Comparison of ENCODE assay signal across 10 mouse cellular contexts in genomic region chr2:153414607-153415006, GRCm38 (mm10).
DNase-seq lines count a peak whose midpoint lies in the region; ATAC-seq lines count a peak whose summit lies in the region.
"Had no signal": no experiment of that assay in that cellular context is flagged by ENCODE, and none has a peak within 500 bp of the region (broad histone marks: within the 10 kb centered on the region; RNA-seq: fewer than 3 reads in every experiment).

No protein-coding gene starts in this region.

- H3K9me3 ChIP-seq in forebrain, embryonic 12.5 days: no peaks in the 10 kb centered on the region
- no peaks in the 10 kb centered on the region for H3K9me3 ChIP-seq in forebrain, embryonic 10.5 days
- no peaks in the 10 kb centered on the region for H3K9me3 ChIP-seq in midbrain, embryonic 10.5 days (replicated peaks)
- no peaks in the 10 kb centered on the region for H3K9me3 ChIP-seq in midbrain, embryonic 16.5 days (replicated peaks; ENCODE audit: control insufficient read depth, low read length, poor library complexity, severe bottlenecking)
- H3K9me3 ChIP-seq: heart, embryonic 13.5 days had no signal

- no peak overlapping the region for H3K9ac ChIP-seq in forebrain, embryonic 12.5 days
- no peak overlapping the region for H3K9ac ChIP-seq in midbrain, embryonic 16.5 days (ENCODE audit: low read depth, low read length)
- H3K9ac ChIP-seq: heart, embryonic 13.5 days had no signal

- ATAC-seq in forebrain, embryonic 12.5 days (ENCODE audit: low FRiP score): no peak
- ATAC-seq in midbrain, embryonic 16.5 days: no peak
- ATAC-seq: Patski had no signal

- no peaks in the 10 kb centered on the region for H3K4me1 ChIP-seq in forebrain, embryonic 12.5 days
- peaks cover 7% of the 10 kb centered on the region for H3K4me1 ChIP-seq in forebrain, embryonic 10.5 days
- H3K4me1 ChIP-seq in midbrain, embryonic 10.5 days: peaks cover 8% of the 10 kb centered on the region; the same call in 1 of the 2 replicates
- H3K4me1 ChIP-seq in midbrain, embryonic 16.5 days (ENCODE audit: control insufficient read depth, insufficient read depth, low read length): no peaks in the 10 kb centered on the region

- no peaks in the 10 kb centered on the region for H3K27me3 ChIP-seq in forebrain, embryonic 12.5 days
- H3K27me3 ChIP-seq in forebrain, embryonic 10.5 days (ENCODE audit: poor library complexity, severe bottlenecking): no peaks in the 10 kb centered on the region
- H3K27me3 ChIP-seq in midbrain, embryonic 10.5 days (ENCODE audit: low read depth, poor library complexity, severe bottlenecking): no peaks in the 10 kb centered on the region
- H3K27me3 ChIP-seq in midbrain, embryonic 16.5 days (ENCODE audit: control insufficient read depth, insufficient read depth, low read depth, low read length): no peaks in the 10 kb centered on the region
- H3K27me3 ChIP-seq: heart, embryonic 13.5 days; Patski had no signal

- no peak for DNase-seq in forebrain, embryonic 10.5 days (ENCODE audit: extremely low spot score, low spot score)
- peak; percentile 36 for DNase-seq in midbrain, embryonic 10.5 days (ENCODE audit: low spot score)
- DNase-seq in kidney, postnatal 14 days: peak; percentile 48
- peak; percentile 11 to 57 for DNase-seq in thymus, postnatal 10 days (ENCODE audit: low spot score in 2 of 2)
- DNase-seq in layer of hippocampus, adult 9-11 months: no peak
- DNase-seq in frontal cortex, postnatal 36 days (ENCODE audit: low spot score in 2 of 2): no peak

- H3K36me3 ChIP-seq in forebrain, embryonic 12.5 days (replicated peaks): peaks cover 93% of the 10 kb centered on the region
- peaks cover 100% of the 10 kb centered on the region for H3K36me3 ChIP-seq in forebrain, embryonic 10.5 days (replicated peaks)
- peaks cover 99% of the 10 kb centered on the region for H3K36me3 ChIP-seq in midbrain, embryonic 10.5 days
- peaks cover 69% of the 10 kb centered on the region for H3K36me3 ChIP-seq in midbrain, embryonic 16.5 days (ENCODE audit: control insufficient read depth, insufficient read depth, low read length)

- no peak overlapping the region for H3K4me2 ChIP-seq in forebrain, embryonic 12.5 days
- H3K4me2 ChIP-seq in midbrain, embryonic 16.5 days (ENCODE audit: low read length): no peak overlapping the region
- H3K4me2 ChIP-seq: heart, embryonic 13.5 days had no signal

- H3K27ac ChIP-seq in forebrain, embryonic 12.5 days: 0 out of 2 replicates have a peak overlapping the region, but pooled peaks have one; percentile 11
- no peak overlapping the region for H3K27ac ChIP-seq in forebrain, embryonic 10.5 days
- no peak overlapping the region for H3K27ac ChIP-seq in midbrain, embryonic 10.5 days (replicated peaks)
- H3K27ac ChIP-seq in midbrain, embryonic 16.5 days (ENCODE audit: low read length): no peak overlapping the region
- H3K27ac ChIP-seq: heart, embryonic 13.5 days had no signal

- WGBS in forebrain, embryonic 12.5 days: 37% methylated on average over 2 of the region's 2 CpGs
- WGBS in forebrain, embryonic 10.5 days: 47% methylated on average over 2 of the region's 2 CpGs
- WGBS in midbrain, embryonic 10.5 days: 62% methylated on average over 2 of the region's 2 CpGs
- WGBS in midbrain, embryonic 16.5 days: 39% methylated on average over 2 of the region's 2 CpGs

- no peak overlapping the region for H3K4me3 ChIP-seq in forebrain, embryonic 12.5 days (replicated peaks)
- H3K4me3 ChIP-seq in forebrain, embryonic 10.5 days: no peak overlapping the region
- no peak overlapping the region for H3K4me3 ChIP-seq in midbrain, embryonic 10.5 days
- H3K4me3 ChIP-seq in midbrain, embryonic 16.5 days (ENCODE audit: low read depth, low read length): no peak overlapping the region
- H3K4me3 ChIP-seq: heart, embryonic 13.5 days had no signal

Comparison
In these comparisons a context has a peak if more than half of its experiments do, and no peak if none do; other contexts are left out.
1. DNase-seq: peak in midbrain, embryonic 10.5 days (single experiment), kidney, postnatal 14 days (single experiment) and thymus, postnatal 10 days (2 of 2); none in forebrain, embryonic 10.5 days (single experiment), layer of hippocampus, adult 9-11 months (single experiment) and frontal cortex, postnatal 36 days (0 of 2).